Mouse (Mus musculus) limb, embryonic 14.5 days (tissue): ENCODE measurements around the gene Rex1bd. TPM values are rescaled to one million over a fixed set of nuclear protein-coding genes. Genes with fewer than 3 reads are reported as not detected.

Source experiments
- ATAC-seq: fragments of 200-750 bp; cut with Nextera tagmentation; 2 replicates; pipeline ENCODE4 v1.8.0; 2017; ENCODE audit warnings: low read depth, moderate number of reproducible peaks, moderate TSS enrichment; ENCODE audit not compliant: low FRiP score
- DNase-seq: peaks from one replicate; pipeline ENCODE4 v3.0.0-alpha.2; 2015; ENCODE audit warnings: low spot score
- H3K27ac ChIP-seq: fragments of 300-500 bp; sonication (generic); replicated peaks from 2 replicates; pipeline ENCODE4 v1.5.1; 2014; ENCODE audit warnings: low read depth, mild to moderate bottlenecking, low read length, moderate library complexity, mixed read lengths
- H3K27me3 ChIP-seq: fragments of 300-500 bp; sonication (generic); 2 replicates; pipeline ENCODE4 v1.6.1; 2014; ENCODE audit warnings: low read length, mixed read lengths; ENCODE audit not compliant: control insufficient read depth, insufficient read depth
- H3K36me3 ChIP-seq: fragments of 300-500 bp; sonication (generic); 2 replicates; pipeline ENCODE4 v1.6.1; 2014; ENCODE audit warnings: mild to moderate bottlenecking, low read length, moderate library complexity, mixed read lengths; ENCODE audit not compliant: control insufficient read depth, insufficient read depth
- H3K4me1 ChIP-seq: fragments of 300-500 bp; sonication (generic); 2 replicates; pipeline ENCODE4 v1.6.1; 2014; ENCODE audit warnings: antibody characterized with exemption, low read length, mixed read lengths; ENCODE audit not compliant: control insufficient read depth, insufficient read depth
- H3K4me2 ChIP-seq: fragments of 300-500 bp; sonication (generic); replicated peaks from 2 replicates; pipeline ENCODE4 v1.6.1; 2014; ENCODE audit warnings: low read depth, mild to moderate bottlenecking, low read length, moderate library complexity; ENCODE audit not compliant: severe bottlenecking
- H3K4me3 ChIP-seq: fragments of 300-500 bp; sonication (generic); replicated peaks from 2 replicates; pipeline ENCODE4 v1.5.1; 2014; ENCODE audit warnings: low read length
- H3K9ac ChIP-seq: fragments of 300-500 bp; sonication (generic); 2 replicates; pipeline ENCODE4 v1.6.1; 2014; ENCODE audit warnings: mild to moderate bottlenecking, low read depth, low read length, moderate library complexity; ENCODE audit not compliant: severe bottlenecking
- H3K9me3 ChIP-seq: fragments of 300-500 bp; sonication (generic); 2 replicates; pipeline ENCODE4 v1.6.1; 2016; ENCODE audit warnings: low read length; ENCODE audit not compliant: control insufficient read depth
- POLR2A ChIP-seq: fragments of 200-500 bp; IDR thresholded peaks from 2 replicates; pipeline ENCODE4 v1.8.0; 2012; ENCODE audit warnings: inconsistent platforms, mild to moderate bottlenecking, moderate library complexity, borderline replicate concordance; ENCODE audit not compliant: insufficient read depth, insufficient read length; ENCODE audit errors: extremely low read depth
- WGBS: fragments of 180-500 bp; shearing (Covaris S2); extraction: QIAGEN DNeasy Blood & Tissue Kit; methylation state at CpG from one replicate; pipeline ENCODE4 v1.1.7; 2014; 5-methylcytosine and 5-hydroxymethylcytosine counted together
- polyA plus RNA-seq, 2 experiments: library from polyadenylated mRNA; depleted of rRNA in 1 of 2; stranded (reverse) in 1 of 2; unstranded in 1 of 2; fragments of >200 nt; fragmentation: Nextera tagmentation in 1 of 2; extraction: Ambion mirVana in 1 of 2; gene quantifications; 2 replicates each; pipeline versions ENCODE4 v1.2.1 to v1.2.3; 2012 to 2014

The Rex1bd gene
- polyA plus RNA-seq, 2 experiments = 152 to 154 TPM

- H3K36me3 ChIP-seq = peaks cover 7% of the 10 kb centered on the region
- no peaks in the 10 kb centered on the region for H3K9me3 ChIP-seq
- H3K27me3 ChIP-seq = no peaks in the 10 kb centered on the region
- no peak overlapping the region for H3K4me3 ChIP-seq
- 75% methylated on average over 16 of the region's 16 CpGs for WGBS
- H3K27ac ChIP-seq = peak overlapping the region; percentile 74
- no peak overlapping the region for H3K4me2 ChIP-seq
- peaks cover 21% of the 10 kb centered on the region for H3K4me1 ChIP-seq
- no peak overlapping the region for H3K9ac ChIP-seq
- DNase-seq (no peak), ATAC-seq (no peak)
- TF ChIP-seq POLR2A = no peak
These were observed 44.6 kb downstream of the Rex1bd start for GRCm38 (mm10) chr8:70461765-70462515.

GRCm38 (mm10) chr8:70460606-70461005 is 45.9 kb downstream of the Rex1bd start:
- no peak for TF ChIP-seq POLR2A
- DNase-seq (no peak), ATAC-seq (no peak)
- no peak overlapping the region for H3K9ac ChIP-seq
- no peak overlapping the region for H3K4me2 ChIP-seq
- no peak overlapping the region for H3K4me3 ChIP-seq
- no peaks in the 10 kb centered on the region for H3K9me3 ChIP-seq
- peaks cover 19% of the 10 kb centered on the region for H3K4me1 ChIP-seq
- no peak overlapping the region for H3K27ac ChIP-seq
- peaks cover 2% of the 10 kb centered on the region; the same call in 1 of the 2 replicates for H3K36me3 ChIP-seq
- no peaks in the 10 kb centered on the region for H3K27me3 ChIP-seq
- WGBS = 79% methylated on average over 9 of the region's 9 CpGs

- 89% methylated on average over 5 of the region's 5 CpGs for WGBS
- Histone ChIP-seq H3K36me3 (peaks cover 2% of the 10 kb centered on the region; the same call in 1 of the 2 replicates), H3K27me3 (no peaks in the 10 kb centered on the region), H3K9me3 (no peaks in the 10 kb centered on the region), H3K27ac (no peak overlapping the region), H3K4me1 (peaks cover 19% of the 10 kb centered on the region), H3K9ac (no peak overlapping the region), H3K4me3 (no peak overlapping the region), H3K4me2 (no peak overlapping the region)
- ATAC-seq = no peak
- DNase-seq = no peak
- no peak for TF ChIP-seq POLR2A
These were observed 46.4 kb downstream of the Rex1bd start for GRCm38 (mm10) chr8:70460199-70460598.

GRCm38 (mm10) chr8:70459636-70460035 is 46.9 kb downstream of the Rex1bd start:
- WGBS = 98% methylated on average over 2 of the region's 2 CpGs
- Histone ChIP-seq H3K4me2 (no peak overlapping the region), H3K9me3 (no peaks in the 10 kb centered on the region), H3K4me3 (no peak overlapping the region), H3K9ac (no peak overlapping the region), H3K27me3 (no peaks in the 10 kb centered on the region), H3K27ac (no peak overlapping the region), H3K36me3 (peaks cover 2% of the 10 kb centered on the region; the same call in 1 of the 2 replicates), H3K4me1 (peaks cover 19% of the 10 kb centered on the region)
- TF ChIP-seq POLR2A = no peak
- no peak for ATAC-seq
- DNase-seq = no peak

GRCm38 (mm10) chr8:70458462-70458861 is 48.1 kb downstream of the Rex1bd start:
- no peak overlapping the region for H3K27ac ChIP-seq
- no peak for TF ChIP-seq POLR2A
- DNase-seq = no peak
- ATAC-seq = no peak
- H3K9me3 ChIP-seq = no peaks in the 10 kb centered on the region
- no peak overlapping the region for H3K9ac ChIP-seq
- 93% methylated on average over 3 of the region's 3 CpGs for WGBS
- no peak overlapping the region for H3K4me3 ChIP-seq
- no peak overlapping the region for H3K4me2 ChIP-seq
- H3K27me3 ChIP-seq = no peaks in the 10 kb centered on the region
- H3K36me3 ChIP-seq = no peaks in the 10 kb centered on the region
- peaks cover 18% of the 10 kb centered on the region for H3K4me1 ChIP-seq
